Mouse (Mus musculus): ENCODE measurements around the gene Gimap3.
A peak's percentile ranks its signal among the peaks of the same experiment; 100 is the strongest.

Gene Gimap3

DNA sequence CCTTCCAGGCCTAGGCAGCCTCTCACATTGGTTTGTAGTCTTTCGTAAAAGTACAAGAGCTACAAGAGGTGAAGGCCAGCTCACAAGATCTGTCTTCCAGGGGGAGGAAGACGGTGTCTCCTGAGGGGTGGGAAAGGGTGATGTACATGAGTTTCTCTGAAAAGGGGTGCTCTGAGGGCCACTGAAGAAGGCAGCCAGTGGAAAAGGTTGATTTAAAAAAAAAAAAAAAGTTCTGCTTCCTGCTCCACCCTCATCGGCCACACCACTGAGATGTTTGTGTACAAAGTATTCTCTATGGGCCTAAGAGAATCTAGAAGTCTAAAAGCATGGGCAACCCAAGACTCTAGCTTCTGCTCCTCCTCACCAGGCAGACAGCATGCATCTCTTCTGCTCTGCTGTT is at the start of gene Gimap3:
Gene Gimap3 (minus strand): TSS at position 156 of the 400 bp plus-strand sequence.
- DNase-seq (ENCODE audit: low spot score in 2 of 2), result no peak

DNA sequence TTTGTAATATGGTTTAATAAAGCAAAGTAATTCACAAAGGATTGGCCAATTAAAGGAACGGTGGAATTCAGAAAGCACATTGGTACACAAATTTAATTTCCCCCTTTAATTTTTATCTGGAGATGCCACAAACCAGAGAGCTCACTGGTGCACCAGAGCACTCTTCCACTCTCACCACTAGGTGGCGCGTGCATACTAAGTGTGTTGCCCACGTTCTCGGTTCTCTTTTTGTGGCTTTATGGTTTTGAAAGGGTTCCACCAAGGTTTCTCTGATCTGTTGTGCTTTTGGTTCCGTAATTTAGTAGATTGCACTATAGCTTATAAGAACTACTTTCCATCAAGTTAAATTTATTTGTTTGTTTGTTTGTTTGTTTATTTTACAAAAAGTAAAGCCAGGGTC is 47.2 kb upstream of the Gimap3 start:
- DNase-seq (ENCODE audit: low spot score in 2 of 2), result peak; percentile 22 to 66

DNA sequence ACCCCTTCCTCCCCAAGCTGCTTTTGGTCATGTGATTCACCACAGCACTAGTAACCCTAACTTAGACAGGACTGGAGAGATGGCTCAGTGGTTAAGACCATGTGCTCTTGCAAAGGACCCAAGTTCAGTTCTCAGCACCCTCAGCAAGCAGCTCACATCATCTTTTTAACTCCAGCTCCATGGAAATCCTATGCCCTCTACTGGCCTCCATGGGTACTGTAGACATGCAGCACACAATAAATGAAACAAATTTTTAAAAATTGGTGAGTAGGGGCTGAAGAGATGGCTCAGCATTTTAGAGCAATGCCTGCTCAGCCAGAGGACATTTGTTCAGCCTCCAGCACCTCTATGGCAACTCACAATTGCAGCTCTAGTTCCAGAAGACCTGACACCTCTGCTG is 44.4 kb upstream of the Gimap3 start:
- no peak for DNase-seq (ENCODE audit: low spot score in 2 of 2)

DNA sequence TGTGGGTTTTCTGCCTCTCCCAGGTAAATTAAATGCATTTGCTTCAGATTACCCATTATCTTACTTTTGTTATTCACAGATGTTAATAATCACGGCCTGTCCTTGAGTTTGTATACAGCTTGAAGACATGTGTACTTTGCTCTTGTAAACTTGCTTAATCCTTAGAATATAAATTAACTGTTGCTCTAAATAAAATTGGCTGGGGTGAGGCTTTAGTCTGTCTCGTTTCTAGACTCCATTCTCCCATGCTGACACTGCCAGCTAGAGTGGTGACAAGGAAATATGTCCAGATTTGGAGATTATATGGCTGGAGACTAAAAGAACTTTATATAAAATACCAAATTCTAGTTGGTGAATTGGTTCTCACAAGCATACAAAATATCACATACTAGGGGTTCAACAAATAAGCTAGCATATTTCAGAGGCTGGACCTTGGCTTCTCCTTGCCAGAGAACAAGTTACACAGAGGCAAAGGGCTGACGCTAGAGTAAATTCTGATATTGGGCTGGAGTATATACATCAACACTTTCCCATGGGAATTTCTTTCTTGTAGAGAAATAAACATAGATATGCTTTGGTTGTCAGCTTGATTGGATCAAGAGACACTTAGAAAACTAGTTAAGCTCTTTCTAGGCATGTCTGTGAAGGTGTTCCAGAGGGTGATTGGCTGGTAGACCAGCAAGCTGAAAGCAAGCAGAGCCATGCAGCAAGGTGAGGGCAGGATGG is 39.0 kb upstream of the Gimap3 start:
- DNase-seq (ENCODE audit: low spot score in 2 of 2), result no peak

DNA sequence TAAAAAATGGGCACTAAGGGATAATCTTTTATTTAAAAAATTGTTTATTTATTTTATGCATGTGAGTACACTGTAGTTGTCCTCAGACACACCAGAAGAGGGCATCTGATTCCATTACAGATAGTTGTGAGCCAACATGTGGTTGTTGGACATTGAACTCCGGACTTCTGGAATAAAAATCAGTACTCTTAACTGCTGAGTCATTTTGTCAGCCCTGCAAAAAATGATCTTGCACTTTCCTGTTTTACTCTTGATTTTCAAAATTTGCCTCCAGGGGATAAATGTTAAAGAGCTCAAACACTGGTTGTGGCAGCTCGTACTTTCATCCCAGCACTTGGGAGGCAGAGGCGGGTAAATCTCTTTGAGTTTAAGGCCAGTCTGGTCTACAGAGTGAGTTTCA is 36.1 kb upstream of the Gimap3 start:
- DNase-seq (ENCODE audit: low spot score in 2 of 2), result no peak

DNA sequence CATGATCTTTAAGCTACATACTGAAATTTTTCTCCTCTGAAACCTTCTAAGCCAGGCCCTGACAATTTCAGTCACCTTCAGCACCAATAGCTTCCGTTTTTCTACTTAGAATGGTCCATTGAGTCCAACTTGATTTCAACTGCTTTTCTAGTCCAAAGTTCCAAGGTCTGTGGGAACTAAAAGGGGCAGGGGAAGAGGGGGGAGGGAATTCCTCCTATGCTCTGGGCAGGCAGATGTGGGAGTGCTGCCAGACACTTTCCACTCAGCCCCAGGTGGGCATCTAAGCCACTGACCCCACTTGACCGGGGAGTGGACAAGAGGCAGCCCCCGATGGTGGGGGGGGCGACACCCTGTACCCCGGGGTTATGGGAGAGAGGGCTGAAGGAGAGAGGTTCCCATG is 33.7 kb upstream of the Gimap3 start:
- no peak for DNase-seq (ENCODE audit: low spot score in 2 of 2)

DNA sequence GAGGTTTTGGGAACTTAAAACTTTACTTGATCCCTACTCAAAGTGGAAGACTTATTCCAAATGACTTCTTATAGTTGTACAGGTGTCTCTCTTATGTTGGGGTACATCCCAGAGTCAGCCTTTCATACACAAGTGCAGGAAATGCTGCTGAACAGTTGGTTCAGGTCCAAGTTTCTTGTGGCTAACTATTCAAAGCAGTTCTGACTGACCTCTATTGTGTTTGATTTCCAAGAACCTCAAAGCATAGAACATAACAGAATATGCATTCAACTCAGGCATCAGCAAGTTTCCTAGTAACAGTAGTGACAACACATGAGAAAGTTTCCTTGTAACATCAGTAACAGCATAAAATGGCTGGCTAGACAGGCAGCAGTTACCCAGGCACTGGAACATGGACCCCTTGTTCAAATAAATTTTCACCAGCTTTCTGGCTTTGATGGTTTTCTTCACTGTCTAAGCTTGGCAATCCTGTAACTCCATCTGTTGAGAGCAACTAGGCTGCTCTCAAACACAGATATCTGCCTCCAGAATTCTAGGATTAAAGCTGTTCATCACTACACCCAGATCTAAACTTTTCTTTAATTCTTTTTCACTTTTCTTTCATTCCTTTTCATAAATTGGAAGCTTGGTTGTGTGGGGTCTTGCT is 32.9 kb upstream of the Gimap3 start:
- DNase-seq (ENCODE audit: low spot score in 2 of 2), result no peak

DNA sequence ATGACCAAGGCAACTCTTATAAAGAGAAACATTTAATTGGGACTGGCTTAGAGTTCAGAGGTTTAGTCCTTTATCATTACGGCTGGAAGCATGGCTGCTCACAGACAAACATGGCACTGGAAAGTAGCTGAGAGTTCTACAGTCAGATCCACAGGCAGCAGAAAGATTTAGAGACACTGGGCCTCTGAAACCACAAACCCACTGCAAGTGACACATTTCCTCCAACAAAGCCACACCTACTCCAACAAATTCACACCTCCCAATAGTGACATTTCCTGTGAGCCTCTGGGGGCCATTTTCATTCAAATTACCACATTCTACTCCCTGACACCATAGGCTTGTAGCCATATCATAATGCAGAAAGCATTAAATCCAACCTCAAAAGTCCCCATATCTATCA is 31.2 kb upstream of the Gimap3 start:
- DNase-seq (ENCODE audit: low spot score in 2 of 2), result no peak

DNA sequence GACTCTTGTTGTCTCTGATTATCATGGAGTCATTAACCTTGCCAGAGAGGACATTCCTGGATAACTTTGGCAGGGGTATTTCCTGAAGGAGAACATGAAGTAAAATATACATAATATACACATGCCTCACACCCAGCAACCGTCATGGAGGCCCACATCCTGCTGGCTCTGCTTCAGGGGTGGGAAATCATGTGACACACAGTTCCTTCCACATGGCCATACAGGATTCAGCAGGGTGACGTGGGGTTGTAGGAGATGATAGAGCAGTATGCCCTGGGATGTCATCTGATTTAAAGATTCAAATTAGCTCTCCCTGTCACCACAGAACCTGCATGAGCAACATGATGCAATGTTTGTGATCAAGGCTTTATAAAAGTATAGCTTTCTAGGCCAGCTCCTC is 17.2 kb upstream of the Gimap3 start:
- no peak for DNase-seq (ENCODE audit: low spot score in 2 of 2)

DNA sequence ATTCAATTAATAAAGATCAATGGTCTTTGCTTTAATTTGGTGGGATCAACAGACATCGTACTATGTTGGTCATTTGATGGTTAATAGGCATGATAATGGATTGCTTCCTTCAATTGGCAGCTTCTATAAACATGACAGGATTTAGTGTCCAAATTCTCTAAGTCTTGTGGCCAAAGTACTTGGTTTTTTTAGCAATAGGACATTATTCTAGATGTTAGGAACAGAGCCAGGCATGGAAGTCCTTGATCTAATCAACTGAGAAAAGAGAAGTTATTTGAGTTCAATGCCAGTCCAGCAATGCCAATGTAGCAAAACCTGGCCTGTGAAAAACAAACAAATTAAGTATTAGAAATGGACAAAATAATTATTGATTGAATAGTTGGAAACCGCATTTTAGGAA is 14.9 kb upstream of the Gimap3 start:
- no peak for DNase-seq (ENCODE audit: low spot score in 2 of 2)

DNA sequence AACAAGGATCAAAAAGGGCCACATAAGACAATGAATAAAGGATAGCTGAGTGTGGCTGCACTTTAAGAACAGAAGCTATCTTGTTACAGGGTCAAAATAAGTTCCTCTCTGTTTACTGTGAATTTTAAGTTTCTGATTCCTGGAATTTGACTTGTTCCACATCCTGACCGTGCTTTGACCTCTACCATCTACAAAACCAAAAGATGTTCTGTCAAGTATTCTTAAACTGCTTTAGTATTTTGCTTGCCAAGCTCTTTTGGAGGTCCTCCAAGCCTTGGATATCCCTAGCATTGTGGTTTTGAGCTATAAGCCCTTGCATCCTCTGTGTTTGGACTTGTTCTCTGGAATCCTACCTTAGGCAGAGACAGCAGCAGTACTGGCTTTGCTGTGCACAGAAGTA is 14.5 kb upstream of the Gimap3 start:
- DNase-seq (ENCODE audit: low spot score in 2 of 2), result no peak

DNA sequence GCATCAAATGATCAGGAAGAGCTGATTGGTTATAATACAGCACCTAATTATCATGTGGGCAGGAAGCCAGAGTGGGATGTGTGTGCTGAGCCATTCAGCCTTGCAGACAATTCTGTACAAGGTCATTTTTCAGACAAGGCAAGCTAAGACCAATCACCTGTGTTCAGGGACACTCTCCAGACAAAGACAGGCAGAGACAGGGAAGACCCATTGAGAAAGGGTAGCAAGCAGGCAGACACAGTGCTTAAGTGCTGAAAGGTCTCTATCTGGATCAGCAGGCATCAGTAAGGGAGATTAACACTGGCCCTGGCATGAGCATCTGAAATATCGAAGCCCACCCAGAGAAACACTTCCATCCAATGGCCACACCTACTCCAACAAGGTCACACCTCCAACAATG is 13.8 kb upstream of the Gimap3 start:
- no peak for DNase-seq (ENCODE audit: low spot score in 2 of 2)

DNA sequence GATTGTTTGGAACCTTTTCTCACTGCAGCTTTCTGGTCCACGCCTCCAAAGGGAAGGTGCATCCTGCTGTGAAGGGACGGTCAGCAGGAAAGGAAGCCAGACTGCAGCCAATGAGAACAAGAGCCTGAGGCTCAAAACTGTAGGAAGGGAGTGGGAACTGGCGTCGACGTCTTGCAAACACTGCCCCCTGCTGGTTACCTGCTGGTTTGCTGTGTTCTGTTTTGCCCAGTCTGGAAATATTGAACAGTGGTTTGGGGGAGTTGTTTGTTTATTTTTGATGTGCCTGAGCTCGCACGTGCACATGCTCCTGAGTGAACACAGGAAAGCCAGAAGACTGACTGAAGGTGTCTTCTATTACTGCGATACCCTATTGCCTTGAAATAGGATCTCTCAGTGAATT is 1.4 kb upstream of the Gimap3 start:
- DNase-seq (ENCODE audit: low spot score in 2 of 2), result peak; percentile 57 to 73

DNA sequence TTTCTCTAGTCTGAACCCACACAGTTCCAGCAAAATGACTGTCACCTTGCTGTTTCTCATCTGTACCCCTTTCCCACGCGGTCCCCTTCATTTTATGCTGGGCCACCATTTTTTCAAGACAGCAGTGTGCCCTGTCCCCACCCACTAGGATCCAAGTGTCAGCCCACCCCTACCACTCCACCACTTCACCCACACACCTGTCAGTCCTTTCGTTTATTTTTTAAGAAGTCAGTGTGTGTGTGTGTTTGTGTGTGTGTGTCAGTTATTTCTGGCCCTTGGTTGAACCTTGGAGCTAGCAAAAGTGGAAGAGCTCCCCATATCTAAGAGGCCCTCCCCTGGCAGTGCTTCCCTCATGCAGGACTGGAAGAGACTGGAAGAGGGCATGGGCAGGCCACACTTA is 1.7 kb downstream of the Gimap3 start:
- DNase-seq (ENCODE audit: low spot score in 2 of 2), result no peak

DNA sequence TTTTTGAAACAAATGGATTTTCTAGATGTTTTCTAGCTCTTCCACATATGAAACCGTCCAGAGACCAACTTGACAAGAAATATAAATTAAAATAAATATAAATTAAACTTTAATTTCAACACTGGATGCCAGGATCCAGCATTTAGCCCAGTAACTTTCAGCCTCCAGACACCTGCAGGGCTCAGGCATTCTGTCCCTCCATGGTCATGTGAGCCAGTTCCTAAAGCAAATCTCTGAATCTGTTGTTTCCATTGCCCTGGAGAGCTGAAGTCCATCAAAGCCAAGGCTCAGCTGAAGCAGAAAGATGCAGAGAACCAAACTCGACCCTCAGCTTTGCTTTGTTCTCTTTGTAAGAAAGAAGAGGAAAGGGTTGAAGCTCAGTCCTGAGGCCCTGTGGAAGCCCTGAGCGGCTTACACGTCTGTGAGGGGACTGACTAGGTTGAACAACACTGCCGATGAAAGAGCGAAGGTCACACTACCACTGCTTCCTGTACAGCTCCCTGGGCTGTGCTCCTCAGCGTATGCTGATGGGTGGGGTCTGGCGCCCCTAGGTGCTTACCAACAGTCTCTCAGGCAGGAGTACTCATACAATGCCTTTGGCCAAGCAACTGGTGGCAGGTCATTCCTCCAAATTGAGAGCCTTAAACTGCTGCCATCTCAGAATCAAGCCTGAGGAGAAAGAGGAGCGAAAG is 2.3 kb downstream of the Gimap3 start:
- peak in 1 of 2 experiments; percentile 11 for DNase-seq (ENCODE audit: low spot score in 2 of 2)

DNA sequence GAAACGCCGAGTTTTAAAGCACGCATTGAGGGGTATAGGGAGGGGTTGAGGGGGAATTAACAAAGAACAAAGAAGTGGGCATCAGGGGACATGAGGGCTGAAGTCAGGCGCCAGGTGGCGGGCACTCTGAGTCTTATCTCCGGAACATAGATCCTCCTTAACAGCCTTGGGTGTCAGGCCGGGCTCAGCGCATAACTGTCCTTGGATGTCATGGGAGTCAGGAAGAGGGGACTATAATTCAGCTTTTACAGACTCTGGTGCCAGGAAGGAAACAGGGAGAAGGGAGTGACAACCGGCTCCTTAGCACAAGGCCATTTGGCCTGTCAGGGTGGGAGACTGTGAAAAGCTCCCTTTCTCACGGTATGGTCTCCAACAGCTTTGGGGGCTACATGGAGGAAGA is 6.2 kb downstream of the Gimap3 start:
- DNase-seq (ENCODE audit: low spot score in 2 of 2), result no peak

DNA sequence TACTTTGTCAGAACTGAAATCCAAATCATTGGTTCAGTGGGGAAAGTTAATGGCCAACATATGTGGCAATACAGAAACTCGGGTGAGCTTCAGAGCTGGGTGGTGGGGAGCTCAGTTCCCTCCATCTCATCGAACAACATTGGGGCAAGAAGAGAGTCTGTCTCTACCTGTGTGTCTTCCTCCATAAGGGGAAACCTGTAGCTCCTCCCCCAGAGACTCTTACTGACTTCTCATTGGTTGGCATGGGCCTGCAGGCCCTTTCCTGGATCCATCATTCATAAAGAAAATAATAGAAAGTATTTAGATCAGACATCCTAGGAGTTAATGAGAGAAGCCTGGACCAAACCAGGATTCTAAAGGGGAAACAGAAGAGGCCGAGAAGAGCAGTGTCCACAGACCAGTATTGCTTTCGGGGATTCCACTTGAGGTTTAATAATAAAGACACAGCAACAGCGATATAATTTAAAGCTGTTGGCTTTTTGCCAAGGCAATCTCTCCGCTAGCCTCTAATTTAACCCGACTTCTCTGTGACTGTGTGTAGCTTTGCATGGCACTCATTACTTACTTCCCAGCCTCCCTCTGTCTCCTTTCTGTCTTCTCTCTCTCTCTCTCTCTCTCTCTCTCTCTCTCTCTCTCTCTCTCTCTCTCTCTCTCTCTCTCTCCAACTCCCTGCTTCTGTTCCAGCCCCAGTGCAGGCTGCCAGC is 6.9 kb downstream of the Gimap3 start:
- DNase-seq (ENCODE audit: low spot score in 2 of 2), result no peak

DNA sequence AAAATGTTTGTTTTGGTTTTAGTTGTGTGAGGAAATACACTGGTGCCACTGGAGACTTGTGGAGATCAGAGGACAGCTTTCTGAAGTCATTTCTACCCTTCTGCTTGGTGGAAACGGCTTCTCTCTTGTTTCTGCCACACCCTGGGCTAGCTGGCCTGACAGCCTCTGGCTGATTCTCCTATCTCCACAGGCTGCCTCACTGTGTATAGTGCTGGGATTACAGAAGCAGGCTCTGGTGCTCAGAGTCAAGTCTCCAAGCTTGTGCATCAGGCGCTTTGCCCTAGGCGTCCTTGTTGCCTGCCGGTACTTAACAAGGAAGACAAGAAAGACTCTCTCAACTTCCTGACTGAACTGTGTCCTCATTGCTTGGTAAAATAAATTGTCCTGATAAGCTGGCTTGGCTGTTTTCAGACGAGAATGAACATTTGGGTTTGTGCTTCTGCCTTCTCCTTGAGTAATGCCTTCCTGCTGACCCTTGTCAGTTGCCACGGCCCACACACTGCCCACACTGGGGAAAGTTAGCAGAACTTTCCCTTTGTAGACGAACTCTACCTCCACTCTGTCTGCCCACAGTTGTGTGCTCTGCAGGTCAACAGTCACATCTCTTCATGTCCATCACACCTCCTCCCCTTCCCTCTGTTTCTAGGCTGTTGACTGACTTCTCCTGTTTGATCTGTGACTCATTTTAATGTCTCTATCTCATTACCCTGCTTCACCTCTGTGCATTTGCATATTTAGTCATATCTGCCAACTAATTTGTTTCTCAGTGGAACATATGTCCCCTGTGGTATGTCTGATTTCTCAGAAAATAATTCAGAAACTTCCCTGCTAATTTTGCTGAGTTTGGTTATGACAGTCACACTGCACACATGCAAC is 23.3 kb downstream of the Gimap3 start:
- DNase-seq (ENCODE audit: low spot score in 2 of 2), result no peak

DNA sequence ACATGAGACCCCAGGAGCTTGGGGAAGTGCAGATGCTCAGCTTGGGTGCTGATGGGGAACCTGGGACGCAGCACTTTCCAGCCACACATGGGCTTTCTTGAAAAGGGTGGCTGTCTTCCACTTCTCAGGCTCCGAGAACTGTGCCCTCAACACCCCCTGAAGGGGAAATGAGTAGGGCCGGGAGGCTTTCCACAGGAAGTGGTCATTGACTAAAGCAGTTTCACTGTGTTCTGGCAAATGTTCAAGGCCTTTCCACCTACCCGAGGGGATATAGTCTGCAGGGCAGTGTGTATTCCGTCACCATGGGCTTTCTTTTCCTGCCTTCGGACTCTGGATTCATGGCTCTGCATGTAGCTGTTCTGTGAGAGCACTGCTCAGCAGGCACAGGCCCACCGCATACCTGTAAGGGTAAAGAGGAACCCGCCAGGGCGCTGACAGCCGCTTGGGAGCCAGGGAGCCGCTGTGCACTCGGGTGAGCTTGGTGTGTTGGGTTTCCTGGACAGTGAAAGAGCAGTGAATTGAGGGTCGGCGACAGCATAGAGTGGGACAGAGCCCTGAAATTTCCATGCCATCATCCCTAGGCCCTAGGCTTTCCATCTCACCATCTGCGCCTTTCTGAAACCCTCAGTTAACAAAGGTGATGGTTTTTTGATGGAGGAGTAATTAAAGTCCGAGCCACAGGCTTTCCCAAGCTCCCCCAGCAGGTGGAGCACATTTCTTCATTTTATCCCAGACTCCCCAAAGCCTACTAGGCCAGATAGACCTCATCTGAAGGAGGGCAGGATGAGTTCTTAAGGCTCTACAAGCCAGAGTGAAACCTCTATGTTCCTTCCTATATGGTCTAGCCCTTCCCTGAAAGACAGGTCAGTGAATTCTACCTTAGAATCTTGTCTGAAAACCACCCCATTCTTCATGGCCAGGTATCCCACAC is 24.4 kb downstream of the Gimap3 start, which contains the start of gene Gimap5:
Gene Gimap5 (plus strand): TSS at position 239 of the 931 bp plus-strand sequence.
- peak; percentile 37 to 58 for DNase-seq (ENCODE audit: low spot score in 2 of 2)

DNA sequence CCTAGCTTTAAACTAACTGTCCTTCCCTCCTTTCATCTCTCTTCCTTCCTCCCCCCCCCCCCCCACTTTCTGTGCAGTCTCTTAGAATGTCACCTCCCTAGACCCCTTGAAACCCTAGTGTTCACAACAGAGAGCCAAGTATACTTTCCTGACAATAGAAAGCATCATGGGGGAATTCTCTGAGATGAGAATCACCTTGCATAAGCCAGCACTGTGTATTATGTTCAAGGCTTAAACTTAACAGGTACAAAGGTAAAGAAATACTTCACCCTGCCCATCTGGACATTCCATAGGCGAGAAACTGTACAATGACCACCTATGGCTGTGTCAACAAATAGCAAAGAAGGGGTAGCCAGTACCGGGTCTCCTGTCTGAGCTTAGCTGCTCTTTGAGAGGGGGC is 25.2 kb downstream of the Gimap3 start:
- no peak for DNase-seq (ENCODE audit: low spot score in 2 of 2)
